Mouse (Mus musculus) forebrain, embryonic 15.5 days (tissue): Measurements from ENCODE around the gene Rasgrf1. TPM values are rescaled to one million over a fixed set of nuclear protein-coding genes. Genes with fewer than 3 reads are reported as not detected.

ENCODE experiments used
- ATAC-seq: fragments of 200-750 bp; cut with Nextera tagmentation; replicated peaks from 2 replicates; pipeline ENCODE4 v1.8.0; 2017; ENCODE audit warnings: mild to moderate bottlenecking, moderate TSS enrichment, moderate library complexity
- H3K27ac ChIP-seq: fragments of 300-500 bp; sonication (generic); replicated peaks from 2 replicates; pipeline ENCODE4 v1.5.1; 2015; ENCODE audit warnings: mild to moderate bottlenecking, inconsistent platforms
- H3K27me3 ChIP-seq: fragments of 300-500 bp; sonication (generic); 2 replicates; pipeline ENCODE4 v1.6.1; 2015; ENCODE audit warnings: inconsistent platforms
- H3K36me3 ChIP-seq: fragments of 300-500 bp; sonication (generic); 2 replicates; pipeline ENCODE4 v1.6.1; 2015; ENCODE audit warnings: mild to moderate bottlenecking, inconsistent platforms
- H3K4me1 ChIP-seq: fragments of 300-500 bp; sonication (generic); 2 replicates; pipeline ENCODE4 v1.6.1; 2015; ENCODE audit warnings: inconsistent platforms
- H3K4me2 ChIP-seq: fragments of 300-500 bp; sonication (generic); replicated peaks from 2 replicates; pipeline ENCODE4 v1.6.1; 2015; ENCODE audit warnings: mild to moderate bottlenecking, inconsistent platforms
- H3K4me3 ChIP-seq: fragments of 300-500 bp; sonication (generic); 2 replicates; pipeline ENCODE4 v1.5.1; 2015; ENCODE audit warnings: mild to moderate bottlenecking, inconsistent platforms
- H3K9ac ChIP-seq: fragments of 300-500 bp; sonication (generic); replicated peaks from 2 replicates; pipeline ENCODE4 v1.6.1; 2015; ENCODE audit warnings: mild to moderate bottlenecking, inconsistent platforms
- H3K9me3 ChIP-seq: fragments of 300-500 bp; sonication (generic); 2 replicates; pipeline ENCODE4 v1.6.1; 2016; ENCODE audit warnings: inconsistent platforms
- WGBS: fragments of 180-500 bp; shearing (Covaris S2); methylation state at CpG from one replicate; pipeline ENCODE4 v1.1.7; 2015; ENCODE audit warnings: mixed read lengths; 5-methylcytosine and 5-hydroxymethylcytosine counted together
- polyA plus RNA-seq: library from polyadenylated mRNA; unstranded; fragments of >200 nt; fragmentation: Nextera tagmentation; extraction: Ambion mirVana; gene quantifications from 2 replicates; pipeline ENCODE4 v1.2.1, GENCODE M21; 2015

Gene Rasgrf1
- 4.7 and 6.1 TPM in 2 replicates for polyA plus RNA-seq

DNA sequence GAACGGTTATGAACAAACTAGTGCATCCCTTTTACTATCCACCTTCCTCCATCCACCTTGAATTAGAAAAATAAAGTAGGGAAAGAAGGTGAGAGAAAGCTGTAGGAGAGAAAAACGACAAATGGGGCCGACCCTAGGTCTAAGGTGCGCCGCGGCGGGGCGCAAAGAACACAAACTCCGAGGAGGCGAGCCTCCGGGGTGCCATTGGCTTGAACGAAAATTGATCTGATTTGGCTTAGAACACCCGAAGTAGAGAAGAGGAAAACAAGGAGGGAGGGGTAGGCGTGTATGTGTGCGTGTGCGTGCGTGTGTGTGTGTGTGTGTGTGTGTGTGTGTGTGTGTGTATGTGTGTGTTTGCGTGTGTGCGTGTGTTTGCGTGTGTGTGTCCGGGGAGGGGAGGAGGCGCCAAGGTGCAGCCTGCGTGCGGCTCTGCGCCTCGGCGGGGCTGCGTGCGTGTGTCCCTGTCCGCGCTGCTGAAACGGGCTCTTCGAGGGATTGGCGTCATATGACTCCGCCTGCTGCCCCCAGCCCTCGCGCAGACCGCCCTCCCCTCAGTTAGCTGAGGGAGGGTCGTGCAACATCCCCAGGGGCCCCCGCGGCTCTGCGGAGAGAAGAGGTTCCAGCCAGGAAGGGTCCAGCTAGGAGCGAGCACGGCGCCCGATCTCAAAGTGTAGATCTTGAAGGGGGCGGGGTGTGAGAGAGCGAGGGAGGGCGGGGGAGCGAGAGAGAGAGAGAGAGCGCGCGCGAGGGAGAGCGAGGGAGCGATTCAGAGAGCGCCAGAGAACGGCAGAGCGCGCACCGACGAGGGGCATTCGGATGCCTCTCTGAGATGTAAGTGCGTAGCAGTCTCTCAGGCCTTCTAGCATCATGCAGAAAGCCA, at the start of gene Rasgrf1:
Rasgrf1 (plus strand) TSS at position 778 of the 880 bp plus-strand sequence.
- ATAC-seq = peak; percentile 79
- Histone ChIP-seq H3K27ac (0 out of 2 replicates have a peak within 1 kb of the TSS, but pooled peaks have one; percentile 46), H3K27me3 (peaks cover 75% of the 10 kb centered on the region), H3K4me2 (peak within 1 kb of the TSS; percentile 89), H3K4me1 (peaks cover 33% of the 10 kb centered on the region), H3K9me3 (no peaks in the 10 kb centered on the region), H3K36me3 (no peaks in the 10 kb centered on the region), H3K9ac (peak within 1 kb of the TSS; percentile 49), H3K4me3 (peak within 1 kb of the TSS; percentile 52)
- WGBS = under 1% methylated on average over 60 of the region's 64 CpGs

- H3K9ac ChIP-seq = no peak overlapping the region
- no peaks in the 10 kb centered on the region for H3K36me3 ChIP-seq
- WGBS = 28% methylated on average over 11 of the region's 11 CpGs
- H3K4me2 ChIP-seq = no peak overlapping the region
- no peaks in the 10 kb centered on the region for H3K27me3 ChIP-seq
- H3K27ac ChIP-seq = no peak overlapping the region
- peak; percentile 67 for ATAC-seq
- H3K9me3 ChIP-seq = no peaks in the 10 kb centered on the region
- no peak overlapping the region for H3K4me3 ChIP-seq
- peaks cover 12% of the 10 kb centered on the region; the same call in 1 of the 2 replicates for H3K4me1 ChIP-seq
These were observed 49.6 kb upstream of the Rasgrf1 start for GRCm38 (mm10) chr9:89860145-89860544.

DNA sequence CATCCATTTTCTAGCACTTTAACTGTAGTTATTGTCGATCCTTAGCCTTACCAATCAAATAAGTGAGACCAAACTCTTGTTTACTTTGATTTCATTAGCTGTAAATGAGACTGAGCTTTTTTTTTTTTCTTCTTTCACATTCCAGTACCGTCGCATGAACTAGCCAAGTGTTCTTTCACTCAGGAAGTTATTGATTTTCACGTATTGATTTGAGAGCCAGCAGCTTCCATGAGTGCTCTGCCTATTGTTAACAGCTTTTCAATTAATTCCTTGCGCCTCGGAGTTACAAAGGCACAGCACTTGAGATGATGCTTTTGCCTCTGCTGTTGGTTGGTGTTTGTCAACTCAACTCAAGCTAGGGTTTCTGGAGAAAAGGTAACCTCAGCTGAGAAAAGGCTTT, 49.1 kb upstream of the Rasgrf1 start:
- Histone ChIP-seq H3K36me3 (no peaks in the 10 kb centered on the region), H3K27ac (no peak overlapping the region), H3K4me3 (no peak overlapping the region), H3K4me1 (peaks cover 12% of the 10 kb centered on the region; the same call in 1 of the 2 replicates), H3K9ac (no peak overlapping the region), H3K9me3 (no peaks in the 10 kb centered on the region), H3K4me2 (no peak overlapping the region), H3K27me3 (no peaks in the 10 kb centered on the region)
- WGBS = 21% methylated on average over 6 of the region's 6 CpGs
- no peak for ATAC-seq

DNA sequence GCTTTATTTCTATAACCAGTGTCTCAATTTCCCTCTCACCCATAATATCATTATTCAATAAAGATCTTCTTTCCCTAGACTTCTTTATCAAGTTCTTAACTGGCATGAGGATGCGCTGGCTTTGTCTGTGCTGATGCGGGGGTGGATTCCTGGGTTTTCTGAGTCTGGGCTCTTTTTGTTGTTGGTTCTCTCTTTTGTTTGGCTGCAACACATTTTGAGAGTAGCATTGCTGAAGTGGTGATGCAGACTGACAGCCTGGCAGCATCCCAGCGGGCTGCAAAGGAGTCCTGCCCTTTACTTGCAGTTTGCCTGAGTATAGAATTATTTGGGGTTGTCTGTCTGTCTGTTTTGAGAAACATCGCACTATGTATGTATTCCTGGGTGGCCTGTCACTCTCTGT, 42.6 kb upstream of the Rasgrf1 start:
- WGBS = 26% methylated on average over 4 of the region's 4 CpGs
- Histone ChIP-seq H3K4me2 (no peak overlapping the region), H3K27me3 (peaks cover 16% of the 10 kb centered on the region; the same call in 1 of the 2 replicates), H3K36me3 (no peaks in the 10 kb centered on the region), H3K4me1 (peaks cover 14% of the 10 kb centered on the region), H3K9ac (no peak overlapping the region), H3K9me3 (no peaks in the 10 kb centered on the region), H3K4me3 (no peak overlapping the region), H3K27ac (no peak overlapping the region)
- ATAC-seq = no peak

DNA sequence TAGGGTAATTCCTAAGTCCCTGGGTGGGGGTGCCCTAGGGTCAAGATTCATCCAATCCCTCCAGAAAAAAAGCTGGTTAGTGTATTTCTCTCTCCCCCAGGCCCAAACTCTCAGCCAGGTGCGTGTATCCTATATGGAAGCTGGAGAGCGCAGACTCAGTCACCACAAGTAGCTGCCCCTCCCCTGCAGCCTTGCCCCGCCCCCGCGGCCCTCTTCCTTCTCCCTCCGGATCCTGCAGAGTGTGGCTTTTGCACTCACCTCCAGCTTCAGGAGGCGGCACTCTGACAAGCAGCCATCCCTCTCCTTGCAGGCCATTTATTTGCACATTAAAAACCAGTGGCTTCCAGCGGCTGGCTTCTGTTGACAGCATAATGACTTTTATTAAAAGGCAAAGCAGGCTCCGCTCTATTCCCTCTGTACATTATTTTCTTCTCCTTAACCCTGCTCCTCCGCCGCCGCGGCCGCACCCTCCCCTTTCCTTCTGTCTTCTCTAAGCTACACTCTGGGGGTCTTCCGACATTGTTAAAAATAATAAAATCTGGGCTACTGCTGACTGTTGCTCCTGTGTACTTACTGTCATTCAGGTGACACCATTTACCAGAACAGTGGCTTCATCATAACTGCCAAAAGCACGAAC, 41.5 kb upstream of the Rasgrf1 start:
- peak; percentile 49; the same call in 1 of the 2 replicates for ATAC-seq
- H3K9ac ChIP-seq = no peak overlapping the region
- WGBS = 4% methylated on average over 16 of the region's 16 CpGs
- no peaks in the 10 kb centered on the region for H3K9me3 ChIP-seq
- H3K4me3 ChIP-seq = no peak overlapping the region
- H3K36me3 ChIP-seq = no peaks in the 10 kb centered on the region
- no peak overlapping the region for H3K4me2 ChIP-seq
- peaks cover 24% of the 10 kb centered on the region; the same call in 1 of the 2 replicates for H3K27me3 ChIP-seq
- H3K4me1 ChIP-seq = peaks cover 14% of the 10 kb centered on the region
- no peak overlapping the region for H3K27ac ChIP-seq

- Histone ChIP-seq H3K36me3 (no peaks in the 10 kb centered on the region), H3K4me2 (no peak overlapping the region), H3K4me3 (no peak overlapping the region), H3K9me3 (no peaks in the 10 kb centered on the region), H3K9ac (no peak overlapping the region), H3K27ac (no peak overlapping the region), H3K27me3 (peaks cover 28% of the 10 kb centered on the region; the same call in 1 of the 2 replicates), H3K4me1 (peaks cover 14% of the 10 kb centered on the region)
- ATAC-seq = no peak
- WGBS = 26% methylated on average over 2 of the region's 2 CpGs
These were observed 40.1 kb upstream of the Rasgrf1 start for GRCm38 (mm10) chr9:89869594-89869993.

DNA sequence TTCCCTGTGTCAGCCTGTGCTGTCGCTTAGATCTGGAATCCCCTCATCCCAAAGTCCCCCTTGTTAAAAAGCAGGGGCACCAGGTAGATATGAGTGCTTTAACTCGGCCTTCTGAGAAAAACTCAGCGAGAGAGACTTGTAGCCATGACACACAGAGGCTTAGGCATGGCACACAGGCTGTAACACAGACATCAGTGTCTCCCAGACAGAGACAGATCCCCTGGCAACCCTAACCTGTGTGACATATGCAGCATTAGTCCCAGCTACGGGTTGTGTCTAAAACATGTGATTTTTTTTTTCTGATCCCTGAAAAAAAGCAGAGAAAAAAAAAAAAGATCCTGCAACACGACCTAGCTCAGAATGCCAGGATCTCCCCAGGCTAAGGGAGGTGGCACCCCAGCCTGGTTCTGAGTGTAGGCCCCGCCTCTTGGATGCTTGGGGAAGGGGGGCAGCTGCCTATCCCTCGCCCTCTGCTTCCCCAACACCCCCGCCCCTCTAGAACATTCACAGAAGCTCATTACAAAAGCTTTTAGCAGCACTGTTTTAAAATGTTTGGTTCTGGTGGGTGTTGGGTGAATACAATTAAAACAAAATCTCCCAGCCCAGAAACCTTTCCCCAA, 39.1 kb upstream of the Rasgrf1 start:
- H3K36me3 ChIP-seq = no peaks in the 10 kb centered on the region
- no peak overlapping the region for H3K4me3 ChIP-seq
- 12% methylated on average over 8 of the region's 8 CpGs for WGBS
- peak; percentile 72 for ATAC-seq
- peaks cover 36% of the 10 kb centered on the region for H3K27me3 ChIP-seq
- H3K9ac ChIP-seq = no peak overlapping the region
- peaks cover 14% of the 10 kb centered on the region for H3K4me1 ChIP-seq
- H3K4me2 ChIP-seq = no peak overlapping the region
- no peaks in the 10 kb centered on the region for H3K9me3 ChIP-seq
- peak overlapping the region; percentile 46; the same call in 1 of the 2 replicates for H3K27ac ChIP-seq

- Histone ChIP-seq H3K27me3 (peaks cover 44% of the 10 kb centered on the region), H3K27ac (no peak overlapping the region), H3K4me1 (peaks cover 14% of the 10 kb centered on the region), H3K4me3 (no peak overlapping the region), H3K4me2 (no peak overlapping the region), H3K9me3 (no peaks in the 10 kb centered on the region), H3K36me3 (no peaks in the 10 kb centered on the region), H3K9ac (no peak overlapping the region)
- ATAC-seq = no peak
- 63% methylated on average over 6 of the region's 6 CpGs for WGBS
These were observed 37.6 kb upstream of the Rasgrf1 start for GRCm38 (mm10) chr9:89872137-89872536.

DNA sequence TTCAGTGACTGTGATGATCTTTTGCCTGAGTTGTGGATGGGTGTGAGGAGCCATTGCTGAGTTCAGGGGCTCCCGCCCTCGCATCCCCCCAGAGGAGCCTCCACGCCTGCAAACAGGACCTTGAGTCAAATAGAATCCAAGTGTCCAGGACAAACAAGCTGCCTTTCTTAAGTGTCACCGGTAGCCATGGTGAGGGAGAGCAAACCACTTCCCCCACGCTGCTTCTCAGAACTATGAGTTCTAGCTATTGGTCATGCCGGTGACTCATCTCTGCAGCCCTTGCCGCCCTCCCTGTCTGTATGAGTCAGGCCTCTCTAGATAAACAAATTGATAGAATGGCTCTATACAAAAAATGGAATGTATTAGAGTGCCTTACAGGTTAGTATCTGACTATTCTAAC, 35.3 kb upstream of the Rasgrf1 start:
- H3K4me2 ChIP-seq = no peak overlapping the region
- WGBS = 58% methylated on average over 7 of the region's 7 CpGs
- ATAC-seq = no peak
- peaks cover 41% of the 10 kb centered on the region for H3K27me3 ChIP-seq
- peaks cover 7% of the 10 kb centered on the region for H3K4me1 ChIP-seq
- H3K36me3 ChIP-seq = no peaks in the 10 kb centered on the region
- 0 out of 2 replicates have a peak, but pooled peaks cover 2% of the 10 kb centered on the region for H3K9me3 ChIP-seq
- H3K4me3 ChIP-seq = no peak overlapping the region
- H3K9ac ChIP-seq = no peak overlapping the region
- no peak overlapping the region for H3K27ac ChIP-seq

- Histone ChIP-seq H3K4me1 (peaks cover 7% of the 10 kb centered on the region), H3K36me3 (no peaks in the 10 kb centered on the region), H3K9ac (no peak overlapping the region), H3K9me3 (0 out of 2 replicates have a peak, but pooled peaks cover 2% of the 10 kb centered on the region), H3K27me3 (peaks cover 41% of the 10 kb centered on the region), H3K4me3 (no peak overlapping the region), H3K27ac (no peak overlapping the region), H3K4me2 (no peak overlapping the region)
- 55% methylated on average over 5 of the region's 5 CpGs for WGBS
- ATAC-seq = no peak
These were observed 34.2 kb upstream of the Rasgrf1 start for GRCm38 (mm10) chr9:89875551-89875950.

DNA sequence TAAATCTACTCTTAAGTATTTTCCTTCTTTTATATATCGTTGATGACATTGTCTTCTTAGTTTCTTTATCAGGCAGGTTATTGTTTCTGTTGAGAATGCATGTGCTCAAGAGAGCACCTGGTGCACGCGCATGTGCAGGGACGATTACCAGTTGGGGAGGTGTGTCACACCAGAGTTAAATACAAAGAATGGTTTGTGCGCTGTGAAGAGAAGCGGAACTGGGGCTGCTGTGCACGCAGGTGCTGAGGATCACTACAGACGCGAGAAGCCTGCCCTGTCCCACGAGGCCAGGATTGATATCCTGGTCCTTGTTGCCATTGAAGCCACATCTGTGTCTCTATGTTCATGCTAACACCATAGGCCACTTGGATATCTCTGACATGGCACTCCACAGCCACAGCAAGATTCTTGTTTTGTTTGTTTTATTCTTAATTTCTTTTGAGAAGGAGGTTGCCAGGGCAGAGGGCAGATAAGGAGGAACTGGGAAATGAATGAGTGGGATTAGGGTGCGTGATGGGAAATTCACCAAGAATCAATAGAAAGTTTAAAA, 31.2 kb upstream of the Rasgrf1 start:
- WGBS = 44% methylated on average over 11 of the region's 11 CpGs
- Histone ChIP-seq H3K27ac (no peak overlapping the region), H3K9me3 (0 out of 2 replicates have a peak, but pooled peaks cover 2% of the 10 kb centered on the region), H3K36me3 (no peaks in the 10 kb centered on the region), H3K4me3 (no peak overlapping the region), H3K9ac (no peak overlapping the region), H3K4me1 (no peaks in the 10 kb centered on the region), H3K4me2 (no peak overlapping the region), H3K27me3 (peaks cover 40% of the 10 kb centered on the region)
- ATAC-seq = 0 out of 2 replicates have a peak, but pooled peaks have one; percentile 11
